Mouse (Mus musculus): Measurements from ENCODE around the gene Mkln1. TPM values are rescaled to one million over a fixed set of nuclear protein-coding genes. Genes with fewer than 3 reads are reported as not detected.
"Not testable (repeated sequence)": the region's sequence is repeated elsewhere in the genome, so short reads cannot be mapped to it uniquely, and the experiment has no call there.

The Mkln1 gene
- polyA plus RNA-seq, 1 experiment from 2014 or later: 207 TPM

DNA sequence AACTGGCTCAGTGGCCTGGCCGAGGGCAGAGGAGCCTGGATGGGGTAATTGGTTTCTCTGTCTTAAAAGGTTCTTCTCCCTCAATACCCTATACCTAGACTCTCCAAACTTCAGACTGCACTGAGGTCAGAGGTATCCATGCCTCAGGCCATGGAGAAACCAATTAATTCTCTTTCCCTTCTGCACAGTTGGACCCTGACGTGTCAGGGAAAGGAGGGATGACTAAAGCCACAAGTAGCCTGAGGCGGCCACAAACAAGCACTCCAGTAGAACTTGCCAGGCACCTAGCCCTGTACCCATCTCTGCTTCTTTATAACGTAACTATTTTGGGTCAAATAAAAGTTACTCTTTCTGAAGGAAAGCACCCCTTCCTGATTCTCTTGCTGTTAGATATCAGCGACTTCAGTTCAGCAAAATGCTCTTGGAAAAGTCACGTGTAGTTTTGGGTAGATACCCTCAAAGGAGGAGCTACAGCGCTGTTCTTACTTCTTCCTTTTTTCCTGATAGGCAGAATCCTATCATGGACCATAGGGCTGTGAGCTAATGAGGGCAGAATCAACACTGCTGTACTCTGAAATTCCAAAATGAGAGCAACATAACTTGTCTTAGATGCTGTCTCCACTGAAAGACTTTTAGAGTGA, 158.0 kb downstream of the Mkln1 start:
- H3K4me3 ChIP-seq (replicated peaks): no peak overlapping the region
- H3K27me3 ChIP-seq: peaks cover 31% of the 10 kb centered on the region
- no peaks in the 10 kb centered on the region for H3K36me3 ChIP-seq
- no peaks in the 10 kb centered on the region for H3K9me3 ChIP-seq
- peaks cover 13% of the 10 kb centered on the region; the same call in 1 of the 2 replicates for H3K4me1 ChIP-seq (replicated peaks)
- H3K27ac ChIP-seq: no peak overlapping the region
- no peak overlapping the region for H3K9ac ChIP-seq (replicated peaks)
- 84% methylated on average over 7 of the region's 7 CpGs for WGBS
- H3K4me2 ChIP-seq: no peak overlapping the region
- ATAC-seq (ENCODE audit: insufficient number of reproducible peaks, insufficient read depth, low FRiP score, low TSS enrichment, low read depth): no peak

- ATAC-seq (ENCODE audit: insufficient number of reproducible peaks, insufficient read depth, low FRiP score, low TSS enrichment, low read depth): no peak
- 17% methylated on average over 13 of the region's 13 CpGs for WGBS
Measured at GRCm38 (mm10) chr6:31560138-31560959, 161.8 kb downstream of the Mkln1 start.

DNA sequence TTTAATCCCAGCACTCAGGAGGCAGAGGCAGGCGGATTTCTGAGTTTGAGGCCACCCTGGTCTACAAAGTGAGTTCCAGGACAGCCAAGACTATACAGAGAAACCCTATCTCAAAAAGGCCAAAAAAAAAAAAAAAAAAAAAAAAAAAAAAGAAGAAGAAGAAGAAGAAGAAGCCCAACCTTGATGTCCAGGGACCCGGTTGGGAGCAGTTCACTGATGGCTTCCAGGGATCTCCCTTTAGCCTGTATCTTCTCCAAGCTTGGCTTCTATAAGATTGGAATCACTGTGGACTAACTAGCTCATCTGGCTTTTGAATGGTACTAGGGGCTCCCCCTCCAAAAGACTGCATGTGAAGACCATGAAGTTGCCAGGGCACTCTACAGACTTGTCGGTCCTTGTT, 163.4 kb downstream of the Mkln1 start:
- not testable (repeated sequence) for H3K27ac ChIP-seq; H3K9ac ChIP-seq (replicated peaks); ATAC-seq (ENCODE audit: insufficient number of reproducible peaks, insufficient read depth, low FRiP score, low TSS enrichment, low read depth); H3K9me3 ChIP-seq; H3K36me3 ChIP-seq
- H3K27me3 ChIP-seq: peaks cover 82% of the 10 kb centered on the region
- H3K4me1 ChIP-seq (replicated peaks): peaks cover 36% of the 10 kb centered on the region; the same call in 1 of the 2 replicates
- peak overlapping the region; percentile 92 for H3K4me2 ChIP-seq
- WGBS: 47% methylated on average over 3 of the region's 3 CpGs
- H3K4me3 ChIP-seq (replicated peaks): peak overlapping the region; percentile 64

More at GRCm38 (mm10) chr6:31560138-31560959, 161.8 kb downstream of the Mkln1 start:
- Histone ChIP-seq H3K9me3 (no peaks in the 10 kb centered on the region), H3K36me3 (no peaks in the 10 kb centered on the region), H3K27ac (no peak overlapping the region), H3K9ac (replicated peaks) (no peak overlapping the region), H3K4me3 (replicated peaks) (no peak overlapping the region), H3K4me1 (replicated peaks) (peaks cover 36% of the 10 kb centered on the region; the same call in 1 of the 2 replicates), H3K27me3 (peaks cover 69% of the 10 kb centered on the region), H3K4me2 (no peak overlapping the region)

- H3K4me2 ChIP-seq: peak overlapping the region; percentile 92
- peaks cover 88% of the 10 kb centered on the region for H3K27me3 ChIP-seq
- ATAC-seq (ENCODE audit: insufficient number of reproducible peaks, insufficient read depth, low FRiP score, low TSS enrichment, low read depth): no peak
- no peaks in the 10 kb centered on the region for H3K9me3 ChIP-seq
- peak overlapping the region; percentile 64 for H3K4me3 ChIP-seq (replicated peaks)
- 7% methylated on average over 16 of the region's 16 CpGs for WGBS
- no peak overlapping the region for H3K9ac ChIP-seq (replicated peaks)
- H3K4me1 ChIP-seq (replicated peaks): peaks cover 36% of the 10 kb centered on the region; the same call in 1 of the 2 replicates
- H3K27ac ChIP-seq: no peak overlapping the region
- H3K36me3 ChIP-seq: no peaks in the 10 kb centered on the region
Measured at GRCm38 (mm10) chr6:31562371-31563080, 164.0 kb downstream of the Mkln1 start.

DNA sequence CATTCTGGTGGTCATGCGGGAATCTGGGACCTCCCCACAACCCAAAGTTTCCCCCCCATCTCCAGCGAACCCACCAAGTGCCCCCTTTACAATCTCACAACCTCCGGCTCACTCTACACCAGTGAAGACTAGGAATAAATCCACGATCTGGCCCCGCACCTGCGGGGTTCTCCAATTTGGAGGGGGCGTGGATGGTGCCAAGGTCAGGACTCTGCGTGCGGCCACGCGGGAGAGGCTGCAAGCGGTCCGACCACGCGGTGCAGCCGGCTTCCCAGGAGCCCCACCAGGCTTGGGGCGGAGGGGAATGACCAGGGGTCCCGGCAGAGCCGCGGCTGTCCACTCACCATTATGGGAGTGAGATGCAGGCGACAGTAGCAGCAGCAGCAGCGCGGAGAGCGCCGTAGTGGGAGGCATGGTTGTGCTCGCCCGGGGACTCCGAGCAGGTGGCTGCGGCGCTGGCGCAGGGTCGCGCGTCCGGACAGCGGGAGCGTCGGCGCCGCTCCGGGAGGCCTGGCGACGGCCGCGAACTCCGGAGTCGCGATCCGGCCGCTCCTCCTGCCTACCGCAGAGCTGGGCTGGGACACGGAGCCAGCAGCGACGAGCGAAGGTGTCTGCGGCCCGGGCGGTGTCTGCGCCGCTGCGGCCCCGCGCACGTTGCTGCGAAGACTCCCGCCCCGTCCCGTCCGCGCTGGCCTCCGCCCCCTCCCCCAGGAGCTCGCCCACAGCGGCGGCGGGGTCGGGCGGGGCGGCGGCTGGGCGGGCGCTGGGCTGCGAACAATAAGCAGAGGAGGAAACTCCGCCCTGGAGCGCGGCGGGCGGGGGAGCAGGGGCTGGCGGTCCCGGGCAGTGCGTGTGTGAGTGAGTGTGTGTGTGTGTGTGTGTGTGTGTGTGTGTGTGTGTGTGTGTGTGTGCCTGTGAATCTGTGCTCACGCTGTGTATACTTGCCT, 165.0 kb downstream of the Mkln1 start, which contains the start of gene Podxl:
Podxl (minus strand) TSS at position 747 of the 947 bp plus-strand sequence.
- Histone ChIP-seq H3K27me3 (peaks cover 92% of the 10 kb centered on the region), H3K36me3 (no peaks in the 10 kb centered on the region), H3K4me3 (replicated peaks) (peak within 1 kb of the TSS; percentile 64), H3K4me1 (replicated peaks) (peaks cover 36% of the 10 kb centered on the region; the same call in 1 of the 2 replicates), H3K9me3 (no peaks in the 10 kb centered on the region), H3K27ac (no peak within 1 kb of the TSS), H3K9ac (replicated peaks) (peak within 1 kb of the TSS; percentile 61), H3K4me2 (peak within 1 kb of the TSS; percentile 92)
- WGBS: under 1% methylated on average over 87 of the region's 91 CpGs
- ATAC-seq (ENCODE audit: insufficient number of reproducible peaks, insufficient read depth, low FRiP score, low TSS enrichment, low read depth): peak; percentile 84

- ATAC-seq (ENCODE audit: insufficient number of reproducible peaks, insufficient read depth, low FRiP score, low TSS enrichment, low read depth): peak; percentile 27; the same call in 1 of the 2 replicates
- Histone ChIP-seq H3K9me3 (no peaks in the 10 kb centered on the region), H3K27ac (no peak overlapping the region), H3K4me2 (peak overlapping the region; percentile 92), H3K9ac (replicated peaks) (peak overlapping the region; percentile 61; the same call in 1 of the 2 replicates), H3K4me3 (replicated peaks) (peak overlapping the region; percentile 64), H3K36me3 (no peaks in the 10 kb centered on the region), H3K4me1 (replicated peaks) (peaks cover 36% of the 10 kb centered on the region; the same call in 1 of the 2 replicates), H3K27me3 (peaks cover 97% of the 10 kb centered on the region)
- under 1% methylated on average over 18 of the region's 18 CpGs for WGBS
Measured at GRCm38 (mm10) chr6:31564182-31564531, 165.6 kb downstream of the Mkln1 start.

- Histone ChIP-seq H3K9me3 (no peaks in the 10 kb centered on the region), H3K4me3 (replicated peaks) (peak overlapping the region; percentile 64), H3K4me2 (peak overlapping the region; percentile 92), H3K36me3 (no peaks in the 10 kb centered on the region), H3K9ac (replicated peaks) (no peak overlapping the region), H3K4me1 (replicated peaks) (peaks cover 32% of the 10 kb centered on the region; the same call in 1 of the 2 replicates), H3K27ac (no peak overlapping the region), H3K27me3 (peaks cover 96% of the 10 kb centered on the region)
- WGBS: 2% methylated on average over 17 of the region's 17 CpGs
- no peak for ATAC-seq (ENCODE audit: insufficient number of reproducible peaks, insufficient read depth, low FRiP score, low TSS enrichment, low read depth)
Measured at GRCm38 (mm10) chr6:31564901-31565391, 166.4 kb downstream of the Mkln1 start.

Other genes with a start within 250 kb of the Mkln1 start
- gene Podxl, start 165.2 kb downstream of the Mkln1 start, polyA plus RNA-seq (2016; fragmentation: Nextera tagmentation; extraction: Ambion mirVana): 5.8 and 7.3 TPM in 2 replicates